Mouse (Mus musculus) v-Abl transformed pro-B cells (cell line): ENCODE results near the gene Ephb2.

Experiments
- in situ Hi-C, 2 experiments: fragments of 400-800 bp; cut with MboI; formaldehyde crosslinking; loops; one replicate each; pipeline ENCODE4 v1.15.1; 2025; ENCODE audit not compliant: unreplicated experiment in 2 of 2

Ephb2 gene

DNA sequence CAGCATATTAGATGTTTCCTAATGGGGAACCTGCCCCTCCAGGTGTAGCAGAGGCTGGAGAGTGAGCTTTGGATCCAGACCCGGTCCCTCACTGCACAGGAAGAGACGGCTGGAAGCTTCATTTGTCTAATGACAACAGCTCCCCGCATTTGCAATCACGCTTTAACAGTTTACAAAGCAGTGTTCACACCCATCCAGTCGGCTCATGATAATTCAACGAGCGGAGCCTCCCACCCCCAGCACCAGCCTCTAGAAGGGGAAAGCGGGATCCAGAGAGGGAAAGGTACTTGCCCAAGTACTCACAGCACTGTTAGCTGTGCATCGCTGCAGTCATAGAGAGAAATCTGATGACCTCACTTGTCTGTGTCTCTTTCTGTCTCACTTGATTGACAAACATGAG is 2.7 kb upstream of the Ephb2 start:
- in situ Hi-C loops = loop anchor here in 1 of 2 experiments (25.0 kb wide), 2 partner anchors 401 to 576 kb away; no protein-coding TSS in a partner anchor

GRCm38 (mm10) chr4:136838026-136838425 is 2.2 kb upstream of the Ephb2 start:
- in situ Hi-C loops = loop anchor here in 1 of 2 experiments (25.0 kb wide), 2 partner anchors 401 to 576 kb away; no protein-coding TSS in a partner anchor

GRCm38 (mm10) chr4:136836387-136836931 is 671 bp upstream of the Ephb2 start:
- in situ Hi-C loops = loop anchor here in 1 of 2 experiments (25.0 kb wide), 2 partner anchors 399 to 574 kb away; no protein-coding TSS in a partner anchor

GRCm38 (mm10) chr4:136834815-136835620 is 770 bp downstream of the Ephb2 start:
- in situ Hi-C loops = loop anchor here in 1 of 2 experiments (25.0 kb wide), 2 partner anchors 398 to 573 kb away; no protein-coding TSS in a partner anchor

- in situ Hi-C loops = loop anchor here in 1 of 2 experiments (25.0 kb wide), 2 partner anchors 397 to 572 kb away; no protein-coding TSS in a partner anchor
Measured at GRCm38 (mm10) chr4:136834439-136834814, 1.4 kb downstream of the Ephb2 start.

GRCm38 (mm10) chr4:136833619-136834351 is 2.0 kb downstream of the Ephb2 start:
- in situ Hi-C loops = loop anchor here in 1 of 2 experiments (25.0 kb wide), 2 partner anchors 396 to 571 kb away; no protein-coding TSS in a partner anchor

GRCm38 (mm10) chr4:136832559-136833232 is 3.1 kb downstream of the Ephb2 start:
- in situ Hi-C loops = loop anchor here in 1 of 2 experiments (25.0 kb wide), 2 partner anchors 395 to 570 kb away; no protein-coding TSS in a partner anchor

DNA sequence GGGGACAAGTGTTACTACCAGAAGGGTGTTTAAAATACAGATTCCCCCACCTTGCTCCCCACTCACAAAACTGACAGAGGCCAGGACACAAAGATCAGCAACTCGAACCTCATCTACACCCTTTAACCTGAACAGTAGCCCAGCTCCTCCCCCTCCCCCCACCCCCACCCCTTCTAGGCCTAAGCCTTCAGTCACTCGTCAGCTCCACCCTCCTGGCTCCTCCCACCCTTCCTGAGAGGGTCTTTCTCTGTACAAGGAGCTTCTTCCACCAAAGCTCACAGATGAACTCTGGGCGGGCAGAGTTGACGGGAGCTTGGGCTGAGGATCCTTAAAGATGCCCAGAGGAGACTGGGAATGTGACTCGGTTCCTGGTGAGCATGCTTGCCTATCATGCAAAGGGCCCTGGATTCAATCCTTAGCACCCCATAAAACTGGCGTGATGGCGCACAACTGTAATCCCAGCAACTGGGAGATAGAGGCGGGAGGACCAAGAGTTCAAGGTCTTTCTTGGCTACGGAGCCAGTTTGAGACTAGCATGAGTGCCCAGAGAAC is 5.4 kb downstream of the Ephb2 start:
- in situ Hi-C loops = loop anchor here in 1 of 2 experiments (25.0 kb wide), 2 partner anchors 393 to 568 kb away; no protein-coding TSS in a partner anchor

DNA sequence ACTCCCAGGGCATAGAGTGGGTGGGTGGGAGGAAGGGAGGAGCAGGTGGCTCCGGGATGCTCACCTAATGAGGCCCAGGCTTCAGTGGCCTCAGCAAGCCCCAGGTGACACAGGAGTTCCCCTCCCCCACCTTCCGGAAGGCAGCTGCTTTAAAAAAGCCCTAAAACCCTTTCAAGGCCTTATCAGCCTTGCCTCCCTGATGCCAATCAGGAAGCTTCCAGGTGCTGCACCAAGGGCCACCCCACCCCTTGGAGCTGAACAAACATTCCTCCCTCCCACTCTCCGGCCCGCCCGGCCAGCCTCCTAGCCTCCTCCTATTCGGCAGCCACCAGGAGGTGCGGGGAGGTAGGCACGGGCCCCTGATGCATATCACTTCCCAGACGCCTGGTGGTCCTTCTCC is 6.0 kb downstream of the Ephb2 start:
- in situ Hi-C loops = loop anchor here in 1 of 2 experiments (25.0 kb wide), 2 partner anchors 393 to 568 kb away; no protein-coding TSS in a partner anchor

DNA sequence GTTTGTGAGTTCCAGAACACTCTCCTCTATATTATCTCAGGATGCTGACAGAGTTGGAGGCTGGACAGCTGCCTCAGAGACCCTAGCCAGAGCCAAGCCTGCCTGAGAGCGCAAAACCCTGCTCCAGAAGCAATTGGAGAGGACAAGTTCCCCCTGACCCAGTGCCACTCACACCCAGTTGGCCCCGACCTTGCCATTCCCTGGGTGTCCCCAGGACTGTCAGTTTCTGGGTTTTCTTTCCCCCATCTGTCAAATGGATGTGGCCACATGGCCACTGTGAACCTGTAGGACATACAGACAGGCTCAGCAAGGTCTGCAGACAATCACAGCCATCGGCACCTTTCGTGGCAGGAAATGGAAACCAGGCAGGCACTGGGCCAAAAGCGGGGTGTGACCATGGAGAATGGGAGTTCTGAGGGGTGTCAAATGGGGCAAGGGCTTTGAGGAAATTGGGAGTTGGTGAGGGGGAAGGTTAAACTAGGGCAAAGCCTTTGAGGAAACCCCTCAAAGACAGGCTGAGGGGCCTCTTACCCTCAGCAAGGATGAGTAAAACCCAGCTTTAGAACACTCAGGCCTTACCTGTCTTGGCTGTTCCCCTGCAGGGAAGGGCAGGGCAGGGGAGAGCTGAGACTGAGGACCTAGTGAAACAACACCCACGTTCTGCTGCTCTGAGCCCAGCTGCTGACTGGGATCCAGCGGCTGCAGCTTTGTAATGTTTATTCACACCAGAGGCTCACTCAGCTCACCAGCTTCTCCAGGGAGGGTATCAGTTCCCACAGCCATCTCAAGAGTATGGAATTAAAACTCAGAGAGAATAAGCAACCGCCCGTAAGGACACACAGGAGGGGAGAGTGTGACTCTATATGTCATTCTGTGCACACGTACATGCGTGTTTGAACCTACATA is 6.9 kb downstream of the Ephb2 start:
- in situ Hi-C loops = loop anchor here in 1 of 2 experiments (25.0 kb wide), 2 partner anchors 392 to 567 kb away; no protein-coding TSS in a partner anchor

DNA sequence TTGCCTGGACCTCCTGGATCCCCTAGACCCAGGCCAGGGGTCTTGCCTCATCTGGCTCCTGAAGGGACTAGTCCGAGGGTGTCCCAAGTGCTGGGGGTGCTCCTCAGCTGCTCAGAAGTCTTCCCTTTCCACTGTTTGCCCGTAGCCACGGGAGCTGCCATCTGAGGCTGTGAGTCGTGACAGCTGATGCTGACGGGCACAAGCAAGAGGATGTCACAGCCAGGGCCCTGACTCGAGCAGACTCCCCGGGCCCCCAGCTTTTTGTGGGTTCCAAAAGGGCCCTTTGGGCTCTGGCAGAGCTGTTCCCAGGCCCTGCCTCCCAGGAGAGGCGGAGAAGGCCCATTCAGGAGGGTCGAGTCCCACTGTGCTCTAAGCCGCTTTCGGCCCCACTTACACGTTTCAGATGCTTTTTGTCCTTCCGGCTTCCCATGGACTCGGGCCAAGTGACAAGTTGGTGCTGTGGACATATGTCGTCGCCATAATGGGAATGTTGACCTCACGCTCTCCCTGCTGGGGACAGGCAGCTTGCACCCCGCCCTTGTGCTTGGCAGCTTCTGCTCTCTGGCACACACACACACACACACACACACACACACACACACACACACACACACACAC is 10.7 kb downstream of the Ephb2 start:
- in situ Hi-C loops = loop anchor here in 1 of 2 experiments (25.0 kb wide), 2 partner anchors 388 to 563 kb away; no protein-coding TSS in a partner anchor

- in situ Hi-C loops = no loop called here
Measured at GRCm38 (mm10) chr4:136820069-136820522, 15.7 kb downstream of the Ephb2 start.

DNA sequence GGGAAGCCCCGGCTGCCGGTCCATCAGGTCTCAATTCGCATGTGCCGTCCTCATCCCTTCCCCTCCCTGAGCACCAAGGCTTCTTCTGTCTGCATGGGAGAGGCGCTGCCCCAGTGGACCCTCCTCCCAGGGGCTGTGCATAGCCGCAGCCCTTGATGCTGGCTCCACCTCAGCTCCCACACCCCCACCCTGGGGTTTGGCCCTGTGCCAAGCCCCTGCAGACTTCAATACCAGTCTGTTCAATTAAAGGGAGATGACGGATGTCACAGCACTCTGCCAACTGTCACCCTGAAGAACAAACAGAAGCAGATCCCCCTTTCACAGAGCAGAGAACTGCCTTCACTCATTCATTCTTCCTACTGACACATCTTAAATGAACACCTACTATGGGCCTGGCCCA is 19.1 kb downstream of the Ephb2 start:
- in situ Hi-C loops = no loop called here

DNA sequence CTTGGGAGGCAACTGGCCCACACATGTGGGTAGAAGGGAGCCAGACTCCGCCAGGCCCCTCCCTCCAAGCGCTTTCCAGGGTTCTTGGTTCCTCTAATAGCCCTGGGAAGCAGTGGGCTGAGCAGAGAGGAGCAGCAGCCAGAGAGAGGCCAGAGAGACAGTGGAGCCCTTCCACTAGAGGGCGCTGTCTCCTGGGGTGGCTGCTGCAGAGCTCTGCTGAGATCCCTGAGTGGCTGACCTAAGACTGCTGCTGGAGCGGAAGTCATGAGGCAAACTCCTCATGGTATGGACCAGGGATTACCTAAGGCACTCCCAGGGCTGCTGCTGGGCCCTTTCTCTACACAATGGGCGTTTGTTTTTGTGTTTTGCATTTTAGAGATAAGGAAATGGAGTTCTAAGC is 20.4 kb downstream of the Ephb2 start:
- in situ Hi-C loops = no loop called here

- in situ Hi-C loops = no loop called here
Measured at GRCm38 (mm10) chr4:136812543-136812942, 23.2 kb downstream of the Ephb2 start.

- in situ Hi-C loops = no loop called here
Measured at GRCm38 (mm10) chr4:136811596-136811995, 24.2 kb downstream of the Ephb2 start.

GRCm38 (mm10) chr4:136808478-136808877 is 27.3 kb downstream of the Ephb2 start:
- in situ Hi-C loops = no loop called here

DNA sequence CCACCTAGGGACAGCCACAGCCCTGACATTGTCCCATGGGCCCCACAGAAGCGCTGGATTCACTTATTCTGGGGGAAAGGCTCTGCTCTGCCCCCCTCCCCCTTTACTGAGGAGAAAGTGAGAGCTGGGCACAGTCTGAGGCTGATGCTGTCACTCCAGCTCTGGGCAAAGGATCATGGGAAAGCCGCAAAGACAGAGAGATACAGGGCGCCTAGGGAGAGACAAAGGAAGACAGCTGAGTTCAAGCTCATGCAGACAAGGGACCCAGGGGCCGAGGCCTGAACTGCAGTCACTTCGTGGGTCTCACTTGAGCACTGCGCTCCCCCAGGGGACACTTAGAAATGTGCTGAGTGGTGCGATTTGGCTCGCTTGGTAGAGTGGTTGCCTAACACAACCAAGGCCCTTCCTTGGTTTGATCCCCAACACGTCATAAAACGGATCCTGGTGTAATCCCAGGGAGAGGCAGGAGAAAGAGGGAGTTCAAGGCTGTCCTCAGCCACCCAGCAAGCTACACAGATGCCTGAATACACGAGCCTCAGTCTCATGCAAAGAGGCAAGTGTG is 28.3 kb downstream of the Ephb2 start:
- in situ Hi-C loops = no loop called here
